Mouse (Mus musculus): ENCODE measurements around the gene Agpat4.

GRCm38 (mm10) chr17:12094827-12095590, 23.5 kb upstream of the Agpat4 start:
- TF ChIP-seq MYOG (IDR thresholded peaks at IDR 0.05; ENCODE audit: control insufficient read depth, extremely low read depth, insufficient read length), result no peak
- peak; percentile 50 for TF ChIP-seq MAX (IDR thresholded peaks at IDR 0.05)
